Mouse (Mus musculus) limb, embryonic 13.5 days (tissue): ENCODE measurements around the gene Usp50. TPM values are rescaled to one million over a fixed set of nuclear protein-coding genes. Genes with fewer than 3 reads are reported as not detected.

ENCODE experiments used
- ATAC-seq: fragments of 200-750 bp; cut with Nextera tagmentation; 2 replicates; pipeline ENCODE4 v1.8.0; 2017; ENCODE audit warnings: low read depth, moderate number of reproducible peaks, moderate TSS enrichment; ENCODE audit not compliant: low FRiP score
- H3K27ac ChIP-seq: fragments of 300-500 bp; sonication (generic); 2 replicates; pipeline ENCODE4 v1.5.1; 2015; ENCODE audit warnings: inconsistent platforms, mild to moderate bottlenecking, moderate library complexity
- H3K27me3 ChIP-seq: fragments of 300-500 bp; sonication (generic); 2 replicates; pipeline ENCODE4 v1.6.1; 2015; ENCODE audit warnings: mild to moderate bottlenecking, inconsistent platforms
- H3K36me3 ChIP-seq: fragments of 300-500 bp; sonication (generic); 2 replicates; pipeline ENCODE4 v1.6.1; 2015; ENCODE audit warnings: inconsistent platforms, mild to moderate bottlenecking, moderate library complexity
- H3K4me1 ChIP-seq: fragments of 300-500 bp; sonication (generic); 2 replicates; pipeline ENCODE4 v1.6.1; 2015; ENCODE audit warnings: inconsistent platforms
- H3K4me2 ChIP-seq: fragments of 300-500 bp; sonication (generic); replicated peaks from 2 replicates; pipeline ENCODE4 v1.6.1; 2015; ENCODE audit warnings: inconsistent platforms, mild to moderate bottlenecking, moderate library complexity
- H3K4me3 ChIP-seq: fragments of 300-500 bp; sonication (generic); 2 replicates; pipeline ENCODE4 v1.5.1; 2015; ENCODE audit warnings: moderate library complexity, mild to moderate bottlenecking, inconsistent platforms
- H3K9ac ChIP-seq: fragments of 300-500 bp; sonication (generic); 2 replicates; pipeline ENCODE4 v1.6.1; 2015; ENCODE audit warnings: mild to moderate bottlenecking, inconsistent platforms
- H3K9me3 ChIP-seq: fragments of 300-500 bp; sonication (generic); 2 replicates; pipeline ENCODE4 v1.6.1; 2016; ENCODE audit warnings: inconsistent platforms
- WGBS: fragments of 180-500 bp; shearing (Covaris S2); methylation state at CpG from one replicate; pipeline ENCODE4 v1.1.7; 2015; 5-methylcytosine and 5-hydroxymethylcytosine counted together
- polyA plus RNA-seq: library from polyadenylated mRNA; unstranded; fragments of >200 nt; fragmentation: Nextera tagmentation; extraction: Ambion mirVana; gene quantifications from 2 replicates; pipeline ENCODE4 v1.2.1, GENCODE M21; 2015

Gene Usp50
- polyA plus RNA-seq, 1 experiment from 2014 or later: 2.6 TPM

DNA sequence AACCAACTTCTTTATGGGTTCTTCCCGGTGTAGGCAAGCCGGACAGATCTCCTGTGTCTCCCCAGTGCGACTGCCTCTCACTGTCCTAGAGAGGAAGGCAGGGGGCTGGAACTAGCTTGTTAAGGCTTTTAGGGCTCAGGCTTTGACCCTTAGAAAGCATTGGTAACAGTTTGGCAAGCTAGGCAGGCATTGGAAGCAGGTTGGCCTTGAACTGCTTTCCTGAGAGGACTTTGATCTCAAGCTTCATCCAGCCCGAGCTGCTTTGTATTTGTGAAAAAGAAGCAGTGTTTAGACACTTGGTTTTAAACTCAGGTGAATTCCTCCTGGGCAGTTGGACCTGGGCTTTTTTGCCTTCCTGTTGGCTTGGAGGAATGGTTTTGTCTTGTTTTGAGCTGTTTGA, 4.5 kb downstream of the Usp50 start:
- no peaks in the 10 kb centered on the region for H3K9me3 ChIP-seq
- H3K9ac ChIP-seq: no peak overlapping the region
- no peak for ATAC-seq
- no peaks in the 10 kb centered on the region for H3K27me3 ChIP-seq
- H3K4me1 ChIP-seq: no peaks in the 10 kb centered on the region
- H3K4me2 ChIP-seq: no peak overlapping the region
- H3K4me3 ChIP-seq: no peak overlapping the region
- H3K36me3 ChIP-seq: no peaks in the 10 kb centered on the region
- H3K27ac ChIP-seq: no peak overlapping the region
- 88% methylated on average over 4 of the region's 4 CpGs for WGBS

GRCm38 (mm10) chr2:126776416-126776815, 6.9 kb downstream of the Usp50 start:
- Histone ChIP-seq H3K9ac (no peak overlapping the region), H3K36me3 (no peaks in the 10 kb centered on the region), H3K27ac (no peak overlapping the region), H3K9me3 (no peaks in the 10 kb centered on the region), H3K4me2 (no peak overlapping the region), H3K4me3 (no peak overlapping the region), H3K27me3 (no peaks in the 10 kb centered on the region), H3K4me1 (no peaks in the 10 kb centered on the region)
- no peak for ATAC-seq
- 52% methylated on average over 1 of the region's 1 CpGs for WGBS

GRCm38 (mm10) chr2:126775951-126776350, 7.3 kb downstream of the Usp50 start:
- Histone ChIP-seq H3K27me3 (no peaks in the 10 kb centered on the region), H3K9ac (no peak overlapping the region), H3K4me2 (no peak overlapping the region), H3K27ac (no peak overlapping the region), H3K4me3 (no peak overlapping the region), H3K4me1 (no peaks in the 10 kb centered on the region), H3K36me3 (no peaks in the 10 kb centered on the region), H3K9me3 (no peaks in the 10 kb centered on the region)
- 55% methylated on average over 4 of the region's 4 CpGs for WGBS
- no peak for ATAC-seq

DNA sequence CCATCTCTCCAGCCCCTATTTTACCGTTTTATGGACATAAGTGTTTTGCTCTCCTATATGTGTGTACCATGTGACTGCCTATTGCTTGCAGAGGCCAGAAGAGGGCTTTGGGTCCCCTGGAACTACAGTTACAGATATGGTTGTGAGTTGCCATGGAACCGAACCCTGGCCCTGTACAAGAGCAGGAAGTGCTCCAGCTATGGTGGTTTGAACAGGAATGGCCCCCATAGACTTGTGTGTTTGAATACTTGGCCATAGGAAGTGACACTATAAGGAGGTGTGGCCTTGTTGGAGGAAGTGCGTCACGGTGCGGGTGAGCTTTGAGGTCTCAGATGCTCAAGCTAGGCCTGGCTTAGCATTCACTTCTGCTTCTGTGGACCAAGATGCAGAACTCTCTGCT, 11.1 kb downstream of the Usp50 start:
- H3K4me1 ChIP-seq: no peaks in the 10 kb centered on the region
- WGBS: 87% methylated on average over 5 of the region's 5 CpGs

DNA sequence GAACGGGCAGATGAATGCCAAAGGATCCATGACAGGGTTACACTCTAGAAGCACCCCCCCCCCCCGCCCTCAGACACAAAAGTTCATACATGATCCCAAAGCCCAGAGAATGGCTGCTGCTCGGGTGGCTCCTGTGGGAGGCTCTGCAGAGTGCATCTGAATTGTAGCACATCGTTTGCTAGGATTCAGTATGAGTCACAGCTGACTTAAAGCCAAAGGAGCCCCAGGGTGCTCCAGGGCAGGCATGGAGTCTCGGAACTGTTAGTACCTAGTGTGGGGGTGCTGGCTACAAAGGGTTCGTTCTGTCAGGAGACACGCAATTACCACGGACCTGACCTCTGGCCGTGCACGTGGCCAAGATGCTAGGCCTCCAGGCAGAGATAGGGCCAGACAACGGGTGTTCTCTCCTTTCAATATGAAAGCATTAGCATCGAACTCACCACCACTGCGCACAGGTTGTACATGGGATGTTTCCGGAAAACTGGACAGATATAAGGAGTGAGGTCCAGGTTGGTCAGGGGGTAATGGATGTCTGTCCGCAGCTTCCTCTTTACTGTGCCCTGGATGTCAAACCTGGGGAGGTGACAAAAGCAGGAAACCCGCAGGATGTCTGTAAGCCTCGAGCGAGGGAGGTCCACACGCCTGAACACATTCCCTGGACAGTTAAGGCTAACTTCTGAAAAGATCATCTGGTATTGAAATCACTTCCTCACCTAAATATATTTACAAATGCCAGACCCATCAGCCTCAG, 13.7 kb downstream of the Usp50 start:
- 65% methylated on average over 19 of the region's 19 CpGs for WGBS
- no peak for ATAC-seq
- Histone ChIP-seq H3K27ac (no peak overlapping the region), H3K9me3 (no peaks in the 10 kb centered on the region), H3K4me1 (no peaks in the 10 kb centered on the region), H3K27me3 (no peaks in the 10 kb centered on the region), H3K36me3 (0 out of 2 replicates have a peak, but pooled peaks cover 2% of the 10 kb centered on the region), H3K4me2 (no peak overlapping the region), H3K4me3 (no peak overlapping the region), H3K9ac (no peak overlapping the region)

More for the DNA sequence above, 11.1 kb downstream of the Usp50 start:
- Histone ChIP-seq H3K36me3 (no peaks in the 10 kb centered on the region), H3K4me2 (no peak overlapping the region), H3K27me3 (no peaks in the 10 kb centered on the region), H3K9ac (no peak overlapping the region), H3K9me3 (no peaks in the 10 kb centered on the region), H3K4me3 (no peak overlapping the region), H3K27ac (no peak overlapping the region)
- no peak for ATAC-seq

DNA sequence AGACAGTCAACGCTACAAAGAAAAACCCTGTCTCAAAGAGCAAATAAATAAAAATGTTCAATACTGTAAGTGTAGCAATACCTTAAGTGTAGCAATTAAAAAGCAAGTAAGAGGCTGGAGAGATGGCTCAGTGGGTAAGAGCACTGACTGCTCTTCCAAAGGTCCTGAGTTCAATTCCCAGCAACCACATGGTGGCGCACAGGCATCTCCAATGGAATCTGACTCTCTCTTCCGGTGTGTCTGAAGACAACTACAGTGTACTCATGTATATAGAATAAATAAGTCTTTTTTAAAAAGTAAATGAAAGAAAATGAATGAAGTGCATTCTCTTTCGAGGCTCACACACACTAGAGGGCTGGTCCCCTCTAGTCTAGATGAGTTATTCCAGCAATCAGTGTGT, 15.1 kb downstream of the Usp50 start:
- no peak for ATAC-seq
- Histone ChIP-seq H3K4me2 (no peak overlapping the region), H3K9me3 (no peaks in the 10 kb centered on the region), H3K27me3 (no peaks in the 10 kb centered on the region), H3K36me3 (peaks cover 10% of the 10 kb centered on the region; the same call in 1 of the 2 replicates), H3K4me1 (no peaks in the 10 kb centered on the region), H3K9ac (no peak overlapping the region), H3K27ac (no peak overlapping the region), H3K4me3 (no peak overlapping the region)
- WGBS: 80% methylated on average over 4 of the region's 4 CpGs

DNA sequence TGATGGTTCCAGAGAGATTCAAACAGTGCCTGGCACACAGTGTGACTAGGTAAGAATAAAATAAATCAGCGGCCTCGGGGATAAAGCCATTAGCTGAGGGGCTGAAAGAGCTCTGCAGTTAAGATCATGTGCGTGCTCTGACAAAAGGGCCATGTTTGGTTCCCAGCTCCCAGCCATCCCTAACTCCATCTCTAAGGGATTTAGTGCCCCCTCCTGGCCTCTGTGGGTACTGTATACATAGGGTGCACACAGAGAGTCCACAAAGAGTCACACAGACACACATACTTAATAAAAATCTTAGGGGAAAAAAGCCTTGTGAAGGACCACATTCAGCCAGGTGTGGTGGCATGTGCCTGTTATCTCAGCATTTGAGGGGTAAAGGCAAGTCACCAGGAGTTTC, 15.7 kb downstream of the Usp50 start:
- Histone ChIP-seq H3K4me3 (no peak overlapping the region), H3K27me3 (no peaks in the 10 kb centered on the region), H3K27ac (no peak overlapping the region), H3K4me2 (no peak overlapping the region), H3K9me3 (no peaks in the 10 kb centered on the region), H3K36me3 (peaks cover 16% of the 10 kb centered on the region), H3K9ac (no peak overlapping the region), H3K4me1 (no peaks in the 10 kb centered on the region)
- no peak for ATAC-seq
- WGBS: 95% methylated on average over 3 of the region's 3 CpGs

DNA sequence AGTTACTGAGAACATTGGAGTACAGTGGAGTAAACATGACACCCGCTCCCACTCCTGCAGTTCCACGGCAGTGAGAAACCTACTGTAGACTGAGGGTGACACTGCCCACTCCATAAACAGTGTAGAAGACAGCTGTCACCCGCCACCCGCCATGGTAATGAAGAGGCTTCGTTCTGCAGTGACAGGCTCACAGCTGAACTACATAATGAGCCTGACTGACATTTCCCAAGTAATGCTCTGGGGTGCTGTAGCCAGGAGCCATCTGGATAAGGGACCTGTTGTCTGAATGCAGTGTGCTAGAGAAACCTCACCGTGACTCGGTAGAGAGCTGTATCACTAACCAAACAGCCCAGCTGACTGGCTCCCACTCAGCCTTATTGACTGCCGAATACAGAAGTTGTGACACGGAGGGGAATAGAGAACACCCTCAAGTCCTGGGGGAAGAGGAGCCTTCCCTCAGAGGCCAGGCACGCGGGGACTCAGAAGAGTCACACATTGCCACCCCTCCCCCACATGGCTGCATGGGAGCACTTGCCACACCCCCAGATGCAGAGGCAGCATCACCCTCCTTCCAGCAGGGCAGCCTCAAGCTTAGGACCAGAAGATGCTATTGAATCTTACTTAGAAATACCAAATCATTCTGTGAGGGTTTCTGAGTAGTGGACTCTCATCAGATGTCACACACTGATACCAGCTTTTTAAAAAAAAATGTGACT, 17.2 kb downstream of the Usp50 start:
- no peaks in the 10 kb centered on the region for H3K4me1 ChIP-seq
- H3K36me3 ChIP-seq: peaks cover 32% of the 10 kb centered on the region
- 44% methylated on average over 11 of the region's 11 CpGs for WGBS
- no peaks in the 10 kb centered on the region for H3K27me3 ChIP-seq
- H3K4me3 ChIP-seq: no peak overlapping the region
- peak; percentile 22; the same call in 1 of the 2 replicates for ATAC-seq
- H3K4me2 ChIP-seq: peak overlapping the region; percentile 12; the same call in 1 of the 2 replicates
- no peak overlapping the region for H3K27ac ChIP-seq
- H3K9me3 ChIP-seq: no peaks in the 10 kb centered on the region
- H3K9ac ChIP-seq: no peak overlapping the region

DNA sequence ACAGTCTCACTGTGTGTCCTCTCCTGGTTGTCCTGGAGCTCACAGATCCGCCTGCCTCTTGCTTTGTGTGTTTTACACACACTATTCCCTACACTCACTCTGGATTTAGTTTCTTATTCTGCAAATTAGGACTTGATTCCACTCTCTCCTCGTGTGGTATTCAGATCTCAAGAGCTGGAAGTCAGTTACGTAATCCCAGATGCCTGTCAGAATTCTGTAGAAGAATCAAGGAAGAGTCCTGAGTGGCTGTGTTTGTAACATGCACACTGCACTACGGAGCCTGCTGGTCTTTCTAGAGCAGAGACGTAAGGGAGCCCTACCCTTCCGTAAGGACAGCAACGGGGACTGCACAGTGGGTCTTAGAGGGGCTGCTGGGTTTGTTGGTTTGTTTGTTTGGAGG, 23.9 kb downstream of the Usp50 start:
- Histone ChIP-seq H3K4me1 (no peaks in the 10 kb centered on the region), H3K4me3 (no peak overlapping the region), H3K27me3 (no peaks in the 10 kb centered on the region), H3K9ac (no peak overlapping the region), H3K9me3 (no peaks in the 10 kb centered on the region), H3K4me2 (no peak overlapping the region), H3K36me3 (peaks cover 92% of the 10 kb centered on the region), H3K27ac (no peak overlapping the region)
- whole genome bisulfite sequencing: 93% methylated on average over 7 of the region's 7 CpGs
- ATAC-seq: no peak

- no peaks in the 10 kb centered on the region for H3K9me3 ChIP-seq
- no peak overlapping the region for H3K4me2 ChIP-seq
- no peak for ATAC-seq
- 98% methylated on average over 6 of the region's 6 CpGs for WGBS
- H3K4me3 ChIP-seq: no peak overlapping the region
- H3K27me3 ChIP-seq: no peaks in the 10 kb centered on the region
- no peak overlapping the region for H3K9ac ChIP-seq
- no peaks in the 10 kb centered on the region for H3K4me1 ChIP-seq
- H3K27ac ChIP-seq: no peak overlapping the region
- peaks cover 92% of the 10 kb centered on the region for H3K36me3 ChIP-seq
Observed at GRCm38 (mm10) chr2:126755664-126756063, 27.6 kb downstream of the Usp50 start.

DNA sequence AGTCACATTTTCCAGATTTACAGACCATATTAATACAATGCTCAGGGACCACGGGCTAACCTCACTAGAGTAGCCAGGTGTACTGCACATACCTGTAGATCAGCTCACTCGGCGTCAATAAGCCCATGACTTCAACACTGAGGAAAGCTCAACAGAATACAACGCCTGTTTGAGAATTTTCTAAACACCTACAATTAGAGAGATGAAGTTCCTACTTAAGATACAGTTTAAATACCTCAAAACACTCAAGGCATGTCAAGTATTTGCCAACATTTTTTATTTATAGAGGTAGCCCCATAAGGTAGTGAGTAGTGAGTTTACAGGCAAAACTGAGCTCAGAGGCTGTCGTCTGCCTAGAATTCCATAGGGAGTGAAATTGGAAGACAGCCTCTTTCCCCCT, 39.9 kb downstream of the Usp50 start:
- ATAC-seq: no peak
- no peaks in the 10 kb centered on the region for H3K9me3 ChIP-seq
- no peaks in the 10 kb centered on the region for H3K4me1 ChIP-seq
- no peak overlapping the region for H3K9ac ChIP-seq
- no peaks in the 10 kb centered on the region for H3K27me3 ChIP-seq
- no peak overlapping the region for H3K4me3 ChIP-seq
- H3K27ac ChIP-seq: no peak overlapping the region
- peaks cover 73% of the 10 kb centered on the region for H3K36me3 ChIP-seq
- WGBS: 78% methylated on average over 5 of the region's 5 CpGs
- no peak overlapping the region for H3K4me2 ChIP-seq

DNA sequence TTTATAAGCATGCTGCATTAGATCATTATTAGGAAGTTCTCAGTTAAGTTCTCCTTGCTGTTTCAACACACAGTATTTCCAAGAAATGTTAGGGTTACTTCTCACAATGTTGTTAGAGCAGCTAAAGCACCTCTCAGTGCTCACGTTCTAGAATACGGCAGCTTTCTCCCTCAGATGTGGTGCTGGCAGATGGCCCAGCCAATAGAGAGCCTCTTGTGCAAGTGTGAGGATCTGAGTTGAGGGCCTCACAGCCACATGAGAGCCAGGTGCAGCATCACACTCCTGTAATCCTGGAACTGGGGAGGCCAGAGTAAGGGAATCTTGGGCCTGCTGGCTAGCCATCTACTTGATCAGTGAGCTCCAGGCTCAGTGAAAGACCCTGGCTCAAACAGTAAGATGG, 43.0 kb downstream of the Usp50 start:
- Histone ChIP-seq H3K4me1 (no peaks in the 10 kb centered on the region), H3K4me2 (no peak overlapping the region), H3K27me3 (no peaks in the 10 kb centered on the region), H3K27ac (no peak overlapping the region), H3K36me3 (peaks cover 69% of the 10 kb centered on the region), H3K9ac (no peak overlapping the region), H3K9me3 (no peaks in the 10 kb centered on the region), H3K4me3 (no peak overlapping the region)
- no peak for ATAC-seq
- 75% methylated on average over 2 of the region's 2 CpGs for WGBS
